Mouse (Mus musculus): Measurements from ENCODE around the gene Chrna1.
A peak's percentile ranks its signal among the peaks of the same experiment; 100 is the strongest.

The Chrna1 gene

GRCm38 (mm10) chr2:73580166-73580565 lies at the start of gene Chrna1:
Chrna1 (minus strand) TSS chr2:73580338.
- DNase-seq (ENCODE audit: low spot score in 2 of 2), result no peak

DNA sequence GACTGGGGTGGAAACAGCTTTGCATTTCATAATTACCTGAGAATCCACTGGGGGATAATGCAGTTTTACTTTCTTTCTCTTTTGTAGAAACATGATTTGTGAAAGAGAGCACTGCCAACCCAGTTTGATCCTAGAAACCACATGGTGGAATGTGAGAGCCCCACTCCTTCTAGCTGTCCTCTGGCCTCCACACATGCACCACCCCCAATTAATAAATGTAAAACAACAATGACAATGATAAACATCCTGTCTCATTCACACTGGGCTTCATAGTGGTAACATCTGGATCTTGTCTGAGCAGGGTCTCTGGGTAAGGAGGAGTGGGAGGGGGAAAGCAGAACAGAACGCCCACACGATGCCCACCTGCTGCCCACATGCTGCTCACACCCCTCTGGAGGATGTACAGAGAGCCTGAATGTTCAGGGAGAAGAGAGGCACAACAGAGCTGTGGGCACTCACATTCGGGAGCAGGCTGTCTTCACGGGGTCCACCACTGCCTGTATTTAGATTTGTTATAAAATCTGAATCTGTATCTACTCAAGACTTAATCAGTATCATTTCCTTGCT lies 38.4 kb upstream of the Chrna1 start:
- DNase-seq (ENCODE audit: low spot score in 2 of 2), result no peak

- no peak for DNase-seq (ENCODE audit: low spot score in 2 of 2)
These were observed 36.4 kb upstream of the Chrna1 start for GRCm38 (mm10) chr2:73616434-73617057.

DNA sequence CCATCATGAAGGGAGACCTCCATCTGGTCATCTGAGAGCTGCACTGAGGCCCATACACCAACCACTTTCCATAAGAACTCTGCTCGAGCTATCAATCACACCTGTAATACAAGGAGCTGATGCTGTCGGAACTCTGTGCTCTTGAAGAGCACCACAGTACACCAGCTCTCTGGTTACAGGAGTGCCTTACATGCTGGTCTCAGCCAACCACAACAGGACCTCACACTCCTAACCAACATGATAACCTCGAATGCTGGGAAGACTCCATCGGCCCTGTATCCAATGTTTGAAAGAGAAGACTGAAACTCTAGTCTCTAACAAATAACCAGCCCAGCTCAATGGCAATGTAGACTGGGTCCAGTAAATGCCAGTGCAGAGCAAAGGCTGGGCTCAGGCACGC lies 35.3 kb upstream of the Chrna1 start:
- DNase-seq (ENCODE audit: low spot score in 2 of 2), result no peak

- DNase-seq (ENCODE audit: low spot score in 2 of 2), result no peak
These were observed 34.2 kb upstream of the Chrna1 start for GRCm38 (mm10) chr2:73614303-73614702.

- no peak for DNase-seq (ENCODE audit: low spot score in 2 of 2)
These were observed 32.8 kb upstream of the Chrna1 start for GRCm38 (mm10) chr2:73612941-73613340.

DNA sequence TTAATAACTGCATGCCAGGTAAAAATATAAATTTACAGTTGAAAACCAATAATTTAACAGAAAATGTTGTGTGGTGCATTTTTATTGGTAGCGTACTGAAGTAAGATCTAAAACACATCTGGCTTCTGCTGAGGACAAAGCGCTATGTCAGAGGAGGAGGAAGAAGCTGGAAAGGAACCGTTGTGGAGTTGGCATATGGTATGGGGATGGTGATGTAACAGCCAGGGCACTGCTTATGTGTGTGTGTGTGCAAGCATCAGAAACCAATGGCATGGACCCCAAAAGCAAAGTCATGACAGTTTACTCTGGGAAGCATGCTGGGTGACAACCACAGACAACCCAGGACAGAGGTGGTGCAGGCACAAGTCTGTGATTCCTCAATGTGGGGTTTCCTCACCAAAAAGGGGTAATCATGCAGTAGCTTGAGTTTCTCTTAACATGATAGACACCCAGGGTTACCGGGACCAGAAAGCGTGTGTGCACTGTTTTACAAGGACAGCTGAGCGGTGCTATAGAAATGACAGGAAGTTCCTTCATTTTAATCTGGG lies 32.3 kb upstream of the Chrna1 start:
- DNase-seq (ENCODE audit: low spot score in 2 of 2), result no peak

DNA sequence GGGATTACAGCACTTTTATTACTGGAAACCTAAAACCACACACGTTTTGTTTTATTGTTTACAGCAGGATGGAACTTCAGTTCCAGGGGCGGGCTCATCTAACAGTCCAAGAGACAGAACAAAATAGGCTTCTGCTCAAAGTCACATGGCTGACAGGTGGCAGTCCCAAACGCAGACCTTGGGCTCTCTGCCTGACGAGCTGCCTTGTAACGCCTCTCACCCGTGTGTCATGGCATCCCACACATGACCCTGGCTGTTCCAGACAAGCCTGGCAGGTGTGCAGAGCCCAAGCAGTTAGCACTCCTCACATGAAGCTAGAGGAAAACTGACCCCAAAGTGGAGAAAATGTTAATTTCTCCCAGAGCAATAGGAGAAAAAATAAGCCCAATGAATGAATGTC lies 31.7 kb upstream of the Chrna1 start:
- no peak for DNase-seq (ENCODE audit: low spot score in 2 of 2)

DNA sequence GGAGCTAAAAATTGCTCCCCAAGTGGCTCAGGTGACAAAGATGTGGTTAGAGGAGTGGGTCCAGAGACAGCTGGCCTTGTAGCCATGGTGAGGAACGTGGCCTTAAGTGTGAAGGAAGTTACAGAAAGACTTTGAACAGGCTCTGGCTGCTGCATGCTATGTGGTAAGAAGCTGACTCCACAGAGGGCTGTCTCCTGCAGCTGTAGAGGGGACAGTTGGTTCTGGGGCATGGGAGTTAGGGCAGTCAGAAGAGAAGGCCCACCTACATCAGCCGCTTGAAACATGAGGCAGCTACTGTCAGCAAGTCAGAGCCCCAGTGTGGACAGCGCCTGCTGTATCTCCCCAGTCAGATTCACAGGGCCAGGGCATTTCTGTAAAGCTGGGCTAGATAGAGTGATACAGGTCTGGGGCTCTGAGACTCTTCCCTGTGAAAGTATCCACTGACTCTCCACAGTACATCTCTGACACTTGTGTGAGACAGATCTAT lies 29.6 kb upstream of the Chrna1 start:
- no peak for DNase-seq (ENCODE audit: low spot score in 2 of 2)

DNA sequence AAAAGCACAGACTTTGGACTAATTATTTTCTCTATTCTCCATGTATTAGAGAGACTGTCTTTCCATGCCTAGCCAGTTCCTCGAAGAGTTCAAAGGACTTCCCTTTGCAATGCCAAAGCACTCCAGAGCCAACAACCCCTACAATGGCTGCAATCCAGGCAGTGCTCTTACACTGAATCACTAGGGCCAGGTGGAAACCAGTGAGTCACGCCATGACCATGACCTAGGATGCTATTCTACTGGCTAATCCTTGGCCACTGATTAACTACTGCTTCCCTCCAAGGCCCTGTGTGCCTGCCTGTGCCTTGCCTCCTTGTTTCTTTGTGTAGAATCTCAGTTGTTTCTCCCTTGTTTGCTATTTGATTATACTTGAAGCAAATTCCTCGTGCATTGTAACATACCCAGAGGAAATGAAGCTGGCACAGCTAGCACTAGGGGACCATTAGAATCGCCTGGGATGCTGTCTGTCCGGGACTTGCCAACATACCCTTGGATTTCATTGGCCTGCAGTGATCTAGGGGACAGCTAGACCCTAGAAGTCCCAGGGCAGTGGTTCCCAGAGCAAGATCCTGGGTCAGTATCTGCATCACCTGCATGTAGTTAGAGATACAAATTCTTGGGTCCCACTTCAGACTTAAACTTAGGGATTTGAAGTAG lies 29.1 kb upstream of the Chrna1 start:
- no peak for DNase-seq (ENCODE audit: low spot score in 2 of 2)

DNA sequence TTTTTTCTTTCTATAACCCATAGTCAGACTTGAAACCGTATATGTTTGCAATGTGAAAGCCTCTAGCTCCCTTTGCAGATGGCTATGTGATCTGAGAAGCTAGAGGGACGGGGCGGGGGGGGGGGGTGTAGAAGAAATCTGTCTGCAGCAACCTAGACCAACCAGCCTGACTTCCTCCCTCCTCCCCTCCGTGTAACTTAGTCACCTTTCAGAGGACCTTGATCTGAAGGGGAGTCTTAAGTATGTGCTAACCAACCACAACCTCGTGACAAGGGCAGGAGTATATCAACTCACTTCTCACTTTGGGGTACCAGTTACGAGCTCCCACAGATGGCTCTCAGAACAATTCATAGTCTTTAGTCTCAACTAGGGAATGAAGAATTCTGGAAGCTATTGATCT lies 28.3 kb upstream of the Chrna1 start:
- DNase-seq (ENCODE audit: low spot score in 2 of 2), result no peak

DNA sequence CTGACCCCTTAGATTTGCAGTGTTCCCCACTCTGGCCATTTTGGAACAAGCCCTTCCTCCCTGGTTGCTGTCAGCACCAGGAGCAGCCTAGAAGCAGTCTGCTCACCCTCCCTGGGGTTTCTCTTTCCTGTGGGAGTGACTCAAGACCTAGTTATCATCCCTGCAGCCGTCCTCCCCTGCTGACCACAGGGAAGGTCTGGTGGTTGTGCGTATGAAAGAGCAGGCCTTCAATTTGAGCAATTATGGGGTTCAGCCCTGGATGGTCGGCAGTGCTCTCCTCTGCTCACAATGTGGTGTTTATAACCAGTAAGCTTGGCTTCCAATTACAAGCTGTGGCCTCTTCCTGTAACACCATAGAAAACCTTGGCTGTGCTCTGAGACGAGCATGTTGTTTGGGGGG lies 27.5 kb upstream of the Chrna1 start:
- no peak for DNase-seq (ENCODE audit: low spot score in 2 of 2)

DNA sequence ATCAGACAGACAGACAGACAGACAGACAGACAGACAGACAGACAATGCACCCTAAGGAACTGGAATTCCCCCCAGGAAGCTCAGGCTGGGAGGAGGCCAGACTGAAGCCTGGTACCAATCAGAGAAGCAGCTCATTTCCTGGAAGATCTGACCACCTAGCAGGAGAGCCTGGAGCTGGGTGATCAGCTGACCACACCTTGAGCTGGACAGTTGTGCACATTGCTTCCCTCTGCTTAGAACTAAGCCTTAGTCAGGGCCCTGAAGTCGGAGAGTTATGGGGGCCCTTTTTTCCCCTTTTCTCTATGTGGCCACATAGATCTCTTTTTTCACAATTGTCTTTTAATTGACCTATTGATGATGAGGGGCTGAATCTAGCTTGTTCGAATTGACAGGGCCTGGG lies 27.0 kb upstream of the Chrna1 start:
- DNase-seq (ENCODE audit: low spot score in 2 of 2), result no peak

GRCm38 (mm10) chr2:73606616-73607015 lies 26.5 kb upstream of the Chrna1 start:
- no peak for DNase-seq (ENCODE audit: low spot score in 2 of 2)

GRCm38 (mm10) chr2:73605077-73605476 lies 24.9 kb upstream of the Chrna1 start:
- peak; percentile 76 to 88 for DNase-seq (ENCODE audit: low spot score in 2 of 2)

GRCm38 (mm10) chr2:73604579-73604978 lies 24.4 kb upstream of the Chrna1 start:
- no peak for DNase-seq (ENCODE audit: low spot score in 2 of 2)

- DNase-seq (ENCODE audit: low spot score in 2 of 2), result no peak
These were observed 20.5 kb upstream of the Chrna1 start for GRCm38 (mm10) chr2:73600650-73601049.

GRCm38 (mm10) chr2:73597772-73598171 lies 17.6 kb upstream of the Chrna1 start:
- DNase-seq (ENCODE audit: low spot score in 2 of 2), result no peak

DNA sequence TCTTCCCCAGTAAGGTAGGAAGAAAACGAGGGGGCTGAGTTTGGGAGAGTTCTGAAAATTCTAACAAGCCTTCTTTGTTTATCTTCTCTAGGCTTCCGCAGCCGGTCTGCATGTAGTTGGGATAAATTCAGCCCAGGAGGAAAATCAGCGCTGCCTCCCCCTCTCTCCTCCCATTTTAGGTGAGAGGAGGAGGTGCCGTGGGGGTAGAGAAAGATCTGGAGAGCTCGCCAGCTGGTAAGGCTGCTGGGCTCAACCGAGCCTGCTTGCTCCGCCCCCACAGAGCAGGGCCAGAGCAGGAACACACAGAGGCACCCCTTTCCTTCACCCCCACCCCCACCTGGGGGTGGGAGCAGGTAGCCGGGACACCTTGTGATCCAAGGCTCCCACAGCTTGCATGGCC lies 16.6 kb upstream of the Chrna1 start:
- peak; percentile 60 to 81 for DNase-seq (ENCODE audit: low spot score in 2 of 2)

- DNase-seq (ENCODE audit: low spot score in 2 of 2), result no peak
These were observed 16.2 kb upstream of the Chrna1 start for GRCm38 (mm10) chr2:73596326-73596725.

DNA sequence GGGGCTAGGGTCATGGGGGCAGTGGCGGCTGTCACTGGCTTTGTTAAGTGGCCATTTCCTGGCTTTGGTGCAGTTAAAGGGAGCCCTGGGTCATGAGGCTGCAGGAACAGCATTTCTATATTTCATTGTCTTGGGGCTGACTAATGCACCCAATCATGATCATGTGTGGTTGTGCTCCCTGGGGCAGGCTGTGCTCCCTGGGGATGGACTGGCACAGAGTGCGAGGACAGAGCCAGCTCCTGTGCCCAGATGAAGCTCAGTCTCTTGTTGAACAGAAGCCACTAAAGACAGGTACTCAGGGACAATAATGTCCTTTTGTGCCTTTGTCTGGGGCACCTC lies 12.9 kb upstream of the Chrna1 start:
- DNase-seq (ENCODE audit: low spot score in 2 of 2), result no peak

- DNase-seq (ENCODE audit: low spot score in 2 of 2), result peak; percentile 40 to 66
These were observed 12.3 kb upstream of the Chrna1 start for GRCm38 (mm10) chr2:73592231-73593100.

Measured in frontal cortex, postnatal 10 days (tissue).